Mouse (Mus musculus) heart, adult 18-20 months (tissue): ENCODE results near the gene Invs. TPM values are rescaled to one million over a fixed set of nuclear protein-coding genes. Genes with fewer than 3 reads are reported as not detected.
A peak's percentile ranks its signal among the peaks of the same experiment; 100 is the strongest.

Experiments used
- DNase-seq, 2 experiments: peaks; one replicate each; pipeline ENCODE4 v3.0.0; 2021 to 2022; ENCODE audit warnings: mixed read lengths in 1 of 2
- total RNA-seq, 2 experiments: library from RNA; stranded (reverse); gene quantifications; 2 replicates each; pipeline ENCODE4 v1.2.3; 2021

The Invs gene
- total RNA-seq, 2 experiments from 2014 or later, result 2.2 to 3.3 TPM

DNA sequence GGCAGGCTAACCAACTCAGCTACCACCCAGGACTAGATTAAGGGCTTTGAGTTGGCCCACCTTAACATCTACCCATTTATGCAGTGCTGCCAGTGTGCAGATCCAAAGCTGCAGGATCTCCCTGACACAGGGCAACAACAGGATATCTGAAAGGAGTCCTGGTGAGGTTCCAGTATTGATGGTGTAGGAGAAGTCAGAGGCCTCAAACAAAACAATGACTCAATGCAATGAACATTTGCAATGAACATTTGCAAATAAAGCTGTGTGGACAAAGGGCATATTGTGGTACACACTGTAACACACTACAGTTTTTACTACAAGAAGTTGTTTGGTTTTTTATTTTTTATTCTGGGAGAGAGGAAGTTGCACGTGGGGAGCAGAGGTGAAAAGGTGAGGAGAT lies 181.5 kb downstream of the Invs start:
- DNase-seq, result no peak

DNA sequence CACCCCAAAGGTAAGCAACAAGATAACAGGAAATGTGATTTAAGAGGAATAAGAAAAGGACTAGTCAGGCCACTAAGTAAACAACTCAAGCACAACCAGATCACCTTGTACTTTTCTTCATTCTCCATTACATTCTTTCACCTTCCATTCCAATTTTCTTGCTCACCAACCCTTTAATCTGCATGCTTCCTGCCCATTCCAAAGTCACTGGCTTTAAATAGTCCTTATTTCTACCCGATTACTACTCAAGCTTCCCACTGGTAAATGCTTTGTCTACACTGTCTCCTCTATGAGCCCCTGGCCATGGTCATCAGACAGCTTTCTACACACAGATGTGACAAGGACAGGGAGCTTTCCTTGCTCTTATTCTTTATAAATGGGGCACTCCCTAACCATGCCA lies 191.4 kb downstream of the Invs start:
- no peak for DNase-seq

DNA sequence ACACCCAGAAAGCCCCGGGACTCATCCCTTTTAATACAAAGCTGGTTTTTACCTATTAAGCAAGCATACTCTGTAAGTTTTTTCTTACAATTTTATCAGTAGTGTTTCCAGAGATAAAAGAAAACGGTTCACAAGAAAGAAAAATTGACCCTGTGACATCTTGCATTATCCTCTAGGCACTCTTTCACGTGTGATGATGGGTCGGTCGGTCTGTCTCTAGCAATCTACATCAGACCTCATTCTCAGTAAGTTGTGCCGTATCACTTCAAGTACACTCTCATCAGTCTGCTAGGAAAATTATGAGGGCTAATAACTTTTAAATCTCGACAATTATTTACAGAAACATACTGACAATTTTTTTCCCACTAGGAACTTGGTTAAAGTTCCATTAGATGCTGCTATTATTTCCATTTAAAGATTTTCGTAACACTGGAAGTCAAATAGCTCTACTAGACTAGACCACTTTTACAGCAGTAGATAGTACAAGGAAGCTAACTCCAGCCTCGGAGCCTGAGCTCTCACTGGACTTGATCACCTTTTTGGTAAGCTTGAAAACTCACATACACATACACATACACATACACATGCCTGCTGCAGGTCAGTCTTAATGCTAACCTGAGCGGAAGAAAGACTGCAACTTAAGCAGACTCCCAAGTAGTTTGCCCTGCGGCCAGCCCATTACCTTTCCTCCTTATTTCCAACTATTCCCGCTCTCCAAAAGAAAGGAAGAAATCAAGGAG lies 192.7 kb downstream of the Invs start:
- DNase-seq, result peak in 1 of 2 experiments; percentile 25

DNA sequence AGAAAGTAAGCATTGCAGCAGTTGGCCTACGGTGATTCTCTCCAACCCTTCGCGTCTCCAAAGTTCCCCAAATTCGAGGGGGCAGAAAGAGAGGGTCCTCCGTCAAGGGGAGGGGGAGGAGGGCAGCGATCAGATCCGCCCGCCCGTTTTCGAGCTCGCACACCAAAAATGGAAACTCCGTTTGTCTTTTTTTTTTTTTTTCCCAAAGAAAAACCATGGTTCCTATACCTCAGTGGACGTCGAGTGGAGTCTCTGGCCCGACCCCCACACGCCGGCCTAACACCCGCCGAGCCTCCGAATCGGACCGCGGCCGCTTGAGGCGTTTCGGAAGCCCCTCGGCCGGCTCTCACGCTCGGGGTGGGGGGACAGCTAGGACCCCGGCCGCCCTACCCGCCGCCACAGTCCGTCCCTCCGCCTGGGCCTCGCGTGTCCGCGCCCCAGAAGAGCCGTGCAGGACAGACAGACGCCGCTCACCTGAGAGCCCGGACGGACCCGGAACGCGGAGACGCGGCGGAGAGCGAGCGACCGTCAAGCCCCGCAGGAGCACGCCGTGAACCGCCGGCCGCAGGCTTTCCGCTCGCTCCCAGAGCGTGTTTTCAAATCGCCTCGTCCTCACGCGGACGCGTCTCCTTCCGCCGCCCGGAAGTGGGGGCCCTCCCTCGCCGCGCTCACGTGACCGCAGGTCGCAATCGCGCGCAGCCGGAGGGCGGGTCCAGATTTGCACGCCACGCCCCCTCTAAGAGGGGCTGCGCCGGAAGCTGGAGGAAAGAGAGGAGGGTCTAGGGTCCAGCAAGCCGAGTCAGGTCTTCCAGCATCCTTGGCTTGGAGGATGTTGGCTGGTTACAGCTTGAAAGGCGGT lies 193.5 kb downstream of the Invs start, which contains the start of gene Tex10:
Tex10 (minus strand) TSS at position 668 of the 859 bp plus-strand sequence.
- DNase-seq, result peak; percentile 94

DNA sequence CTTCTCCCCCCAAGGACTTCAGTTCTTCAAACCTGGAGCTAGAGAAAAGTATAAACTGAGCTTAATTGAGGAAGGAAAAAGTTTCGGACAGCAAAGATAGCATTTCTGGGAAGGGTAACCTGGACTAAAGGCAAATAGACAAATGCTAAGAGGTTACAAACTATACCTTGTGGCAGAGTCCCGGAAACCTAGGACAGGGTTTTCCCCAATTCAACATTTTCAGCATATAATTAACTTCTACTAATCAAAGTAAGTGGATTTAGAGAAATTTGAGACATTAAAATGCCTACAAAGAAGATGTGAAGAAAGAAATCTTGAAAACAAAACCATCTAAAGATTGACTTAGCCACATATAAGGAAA lies 194.1 kb downstream of the Invs start:
- DNase-seq, result no peak

DNA sequence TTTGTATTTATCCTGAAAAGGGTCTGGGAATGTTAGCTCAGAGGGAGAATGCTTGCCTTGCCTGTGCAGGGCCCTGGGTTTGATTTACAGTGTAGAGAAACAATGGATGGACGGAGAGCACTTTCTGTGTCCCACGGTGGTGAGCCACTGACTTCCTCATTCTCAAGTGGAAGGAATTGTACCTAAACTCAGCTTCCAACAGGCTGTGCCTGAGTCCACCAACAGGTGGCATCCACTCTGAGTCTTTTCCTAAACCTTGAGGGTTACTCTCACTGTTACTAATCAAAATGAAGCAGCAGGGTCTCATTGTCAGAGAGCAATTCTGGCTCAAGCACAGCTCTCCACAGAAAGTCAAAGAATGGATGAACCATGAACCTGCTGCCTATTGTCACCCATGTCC lies 201.7 kb downstream of the Invs start:
- peak; percentile 2 to 30 for DNase-seq

Other genes starting within 250 kb of the Invs start
- gene Nr4a3, start 234.6 kb upstream of the Invs start, total RNA-seq, result 1 to 10 TPM; 5.8 to 6.7 TPM
- gene Stx17, start 154.8 kb upstream of the Invs start, total RNA-seq, result 10 to 100 TPM; 30.3 to 31.1 TPM
- gene Erp44, start 202 bp upstream of the Invs start, total RNA-seq, result 10 to 100 TPM; 28.8 to 30.7 TPM
- gene Tex10, start 193.7 kb downstream of the Invs start, total RNA-seq, result 1 to 10 TPM; 6.9 to 9.3 TPM